Mouse (Mus musculus) forebrain, embryonic 11.5 days (tissue): ENCODE data around the gene Psma1. TPM values are rescaled to one million over a fixed set of nuclear protein-coding genes. Genes with fewer than 3 reads are reported as not detected.

Experiments
- ATAC-seq: fragments of 200-750 bp; cut with Nextera tagmentation; replicated peaks from 2 replicates; pipeline ENCODE4 v1.8.0; 2017; ENCODE audit warnings: moderate TSS enrichment; ENCODE audit not compliant: low FRiP score
- DNase-seq: peaks from one replicate; pipeline ENCODE4 v3.0.0-alpha.2; 2017; ENCODE audit warnings: low spot score
- H3K27ac ChIP-seq: fragments of 300-500 bp; sonication (generic); 2 replicates; pipeline ENCODE4 v1.5.1; 2014; ENCODE audit warnings: low read depth, low read length
- H3K27me3 ChIP-seq: fragments of 300-500 bp; sonication (generic); 2 replicates; pipeline ENCODE4 v1.6.1; 2014; ENCODE audit warnings: mild to moderate bottlenecking, low read length, mixed read lengths; ENCODE audit not compliant: control insufficient read depth, insufficient read depth
- H3K36me3 ChIP-seq: fragments of 300-500 bp; sonication (generic); 2 replicates; pipeline ENCODE4 v1.6.1; 2014; ENCODE audit warnings: mild to moderate bottlenecking, low read length, moderate library complexity, mixed read lengths; ENCODE audit not compliant: control insufficient read depth, insufficient read depth
- H3K4me1 ChIP-seq: fragments of 300-500 bp; sonication (generic); replicated peaks from 2 replicates; pipeline ENCODE4 v1.6.1; 2014; ENCODE audit warnings: low read length, mixed read lengths; ENCODE audit not compliant: control insufficient read depth, insufficient read depth
- H3K4me2 ChIP-seq: fragments of 300-500 bp; sonication (generic); 2 replicates; pipeline ENCODE4 v1.6.1; 2014; ENCODE audit warnings: low read depth, mild to moderate bottlenecking, low read length, moderate library complexity, mixed read lengths; ENCODE audit not compliant: severe bottlenecking
- H3K4me3 ChIP-seq: fragments of 300-500 bp; sonication (generic); 2 replicates; pipeline ENCODE4 v1.5.1; 2014; ENCODE audit warnings: low read depth, low read length
- H3K9ac ChIP-seq: fragments of 300-500 bp; sonication (generic); 2 replicates; pipeline ENCODE4 v1.6.1; 2014; ENCODE audit warnings: low read length
- H3K9me3 ChIP-seq: fragments of 300-500 bp; sonication (generic); 2 replicates; pipeline ENCODE4 v1.6.1; 2016; ENCODE audit warnings: low read length, mixed read lengths; ENCODE audit not compliant: control insufficient read depth
- WGBS: fragments of 180-500 bp; shearing (Covaris S2); extraction: QIAGEN DNeasy Blood & Tissue Kit; methylation state at CpG from one replicate; pipeline ENCODE4 v1.1.7; 2014; 5-methylcytosine and 5-hydroxymethylcytosine counted together
- polyA plus RNA-seq: library from polyadenylated mRNA; unstranded; fragments of >200 nt; fragmentation: Nextera tagmentation; extraction: Ambion mirVana; gene quantifications from 2 replicates; pipeline ENCODE4 v1.2.1, GENCODE M21; 2014

Gene Psma1
- polyA plus RNA-seq, 1 experiment from 2014 or later = 477 TPM

GRCm38 (mm10) chr7:114232982-114233381 lies 42.9 kb downstream of the Psma1 start:
- no peak for ATAC-seq

GRCm38 (mm10) chr7:114231857-114232256 lies 44.1 kb downstream of the Psma1 start:
- 96% methylated on average over 3 of the region's 3 CpGs for WGBS
- ATAC-seq (no peak), DNase-seq (no peak)
- peaks cover 3% of the 10 kb centered on the region; the same call in 1 of the 2 replicates for H3K36me3 ChIP-seq
- no peaks in the 10 kb centered on the region for H3K27me3 ChIP-seq
- no peak overlapping the region for H3K4me2 ChIP-seq
- H3K9ac ChIP-seq = no peak overlapping the region
- no peaks in the 10 kb centered on the region for H3K9me3 ChIP-seq
- H3K27ac ChIP-seq = no peak overlapping the region
- H3K4me1 ChIP-seq = no peaks in the 10 kb centered on the region
- no peak overlapping the region for H3K4me3 ChIP-seq

More at GRCm38 (mm10) chr7:114232982-114233381, 42.9 kb downstream of the Psma1 start:
- no peak overlapping the region for H3K9ac ChIP-seq
- no peaks in the 10 kb centered on the region for H3K27me3 ChIP-seq
- DNase-seq = no peak
- H3K36me3 ChIP-seq = peaks cover 3% of the 10 kb centered on the region; the same call in 1 of the 2 replicates
- no peak overlapping the region for H3K27ac ChIP-seq
- H3K4me1 ChIP-seq = no peaks in the 10 kb centered on the region
- H3K4me2 ChIP-seq = no peak overlapping the region
- H3K4me3 ChIP-seq = no peak overlapping the region
- 91% methylated on average over 7 of the region's 7 CpGs for WGBS
- H3K9me3 ChIP-seq = no peaks in the 10 kb centered on the region

GRCm38 (mm10) chr7:114226521-114226920 lies 49.4 kb downstream of the Psma1 start:
- ATAC-seq = no peak
- no peak for DNase-seq
- Histone ChIP-seq H3K4me3 (no peak overlapping the region), H3K27ac (no peak overlapping the region), H3K36me3 (peaks cover 5% of the 10 kb centered on the region; the same call in 1 of the 2 replicates), H3K9ac (no peak overlapping the region), H3K4me1 (no peaks in the 10 kb centered on the region), H3K4me2 (no peak overlapping the region), H3K9me3 (no peaks in the 10 kb centered on the region), H3K27me3 (no peaks in the 10 kb centered on the region)
- whole genome bisulfite sequencing = 94% methylated on average over 1 of the region's 1 CpGs

GRCm38 (mm10) chr7:114220433-114220832 lies 55.5 kb downstream of the Psma1 start:
- no peak overlapping the region for H3K9ac ChIP-seq
- no peaks in the 10 kb centered on the region for H3K4me1 ChIP-seq
- no peak overlapping the region for H3K4me3 ChIP-seq
- no peaks in the 10 kb centered on the region for H3K27me3 ChIP-seq
- DNase-seq = no peak
- WGBS = 96% methylated on average over 4 of the region's 4 CpGs
- no peaks in the 10 kb centered on the region for H3K9me3 ChIP-seq
- no peaks in the 10 kb centered on the region; the same call in 1 of the 2 replicates for H3K36me3 ChIP-seq
- H3K4me2 ChIP-seq = no peak overlapping the region
- ATAC-seq = no peak
- H3K27ac ChIP-seq = no peak overlapping the region

GRCm38 (mm10) chr7:114216908-114217307 lies 59.0 kb downstream of the Psma1 start:
- 90% methylated on average over 2 of the region's 2 CpGs for WGBS
- DNase-seq (no peak), ATAC-seq (no peak)
- Histone ChIP-seq H3K9ac (no peak overlapping the region), H3K4me2 (no peak overlapping the region), H3K27ac (no peak overlapping the region), H3K4me3 (no peak overlapping the region), H3K36me3 (no peaks in the 10 kb centered on the region; the same call in 1 of the 2 replicates), H3K4me1 (no peaks in the 10 kb centered on the region), H3K27me3 (no peaks in the 10 kb centered on the region), H3K9me3 (no peaks in the 10 kb centered on the region)

Other genes starting within 250 kb of the Psma1 start
- gene Rras2, start 158.3 kb downstream of the Psma1 start, polyA plus RNA-seq = 25.6 and 26.6 TPM in 2 replicates
- 102 and 117 TPM in 2 replicates for gene Copb1, start 21.4 kb downstream of the Psma1 start, polyA plus RNA-seq
- gene Pde3b, start 139.2 kb upstream of the Psma1 start, polyA plus RNA-seq = 10.3 and 12.9 TPM in 2 replicates